Mouse (Mus musculus) embryo, embryonic 11.5 days (tissue): ENCODE measurements around the gene Gm49368.
A peak's percentile ranks its signal among the peaks of the same experiment; 100 is the strongest.
"Not testable (repeated sequence)": the region's sequence is repeated elsewhere in the genome, so short reads cannot be mapped to it uniquely, and the experiment has no call there.

ENCODE experiments used
- DNase-seq: peaks from one replicate; pipeline ENCODE4 v3.0.0-alpha.2; 2012; ENCODE audit warnings: low read depth, low spot score

The Gm49368 gene

GRCm38 (mm10) chr7:128062456-128062855 is at the start of gene Gm49368, which contains the start of gene Itgam:
Gene Gm49368 (plus strand): TSS chr7:128062683.
Gene Itgam (plus strand): TSS chr7:128062640.
- no peak for DNase-seq

DNA sequence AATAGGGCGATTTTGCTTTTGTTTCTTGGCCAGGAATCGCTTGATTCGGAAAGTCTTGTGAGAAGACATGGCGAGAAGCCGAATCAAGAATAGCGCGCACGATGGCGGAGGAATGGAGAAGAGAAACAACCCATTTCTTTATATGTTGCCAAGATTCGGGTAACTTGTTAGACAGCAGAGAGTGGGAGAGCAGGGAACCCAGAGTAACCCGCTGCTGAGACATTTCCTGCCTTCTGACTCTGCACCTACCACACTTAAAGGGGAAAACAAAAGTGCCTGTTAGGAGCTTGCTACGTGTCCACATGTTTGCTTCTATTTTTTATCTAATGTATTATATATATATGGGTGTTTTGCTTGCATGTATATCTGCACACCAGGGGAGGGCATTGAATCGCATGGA is 49.4 kb upstream of the Gm49368 start:
- no peak for DNase-seq

GRCm38 (mm10) chr7:128016134-128016533 is 46.3 kb upstream of the Gm49368 start:
- DNase-seq, result not testable (repeated sequence)

DNA sequence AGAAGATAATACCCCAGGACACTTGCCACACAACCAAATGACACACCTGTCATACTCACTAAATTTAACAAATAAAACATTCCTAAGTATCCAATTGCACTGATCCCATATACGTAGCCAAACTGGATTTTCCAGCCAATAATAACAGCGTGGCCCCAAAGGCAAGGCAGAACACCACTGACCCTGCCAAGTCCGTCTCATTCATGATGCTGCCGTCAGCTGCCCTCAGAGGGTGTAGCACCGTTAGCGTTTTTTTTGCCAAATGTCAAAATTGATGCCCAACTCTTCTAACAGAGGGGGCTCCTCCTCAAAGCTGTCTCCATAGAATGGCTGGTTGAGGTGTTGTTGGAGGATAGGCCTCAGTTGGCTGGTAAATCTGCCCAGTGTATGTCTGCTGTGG is 45.8 kb upstream of the Gm49368 start:
- DNase-seq, result no peak

DNA sequence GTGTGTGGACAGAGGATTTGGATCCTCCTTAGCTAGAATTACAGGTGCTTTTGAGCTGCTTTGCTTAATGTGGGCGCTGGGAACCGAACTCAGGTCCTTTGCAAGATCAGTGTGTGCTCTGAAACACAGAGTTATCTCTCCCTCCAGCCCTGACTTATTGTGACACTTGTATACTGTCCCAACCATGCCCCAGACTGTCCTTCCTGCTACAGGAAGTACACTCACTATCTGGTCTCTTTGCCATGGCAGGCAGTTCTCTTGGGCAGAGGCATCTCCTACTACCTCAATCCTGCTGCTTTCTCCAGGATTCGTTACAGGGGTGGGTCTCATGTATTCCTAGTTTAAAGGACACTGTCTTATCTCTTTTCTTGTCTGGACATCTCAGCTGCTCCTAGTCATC is 44.2 kb upstream of the Gm49368 start:
- DNase-seq, result no peak

- no peak for DNase-seq
Measured at GRCm38 (mm10) chr7:128019187-128019586, 43.3 kb upstream of the Gm49368 start.

DNA sequence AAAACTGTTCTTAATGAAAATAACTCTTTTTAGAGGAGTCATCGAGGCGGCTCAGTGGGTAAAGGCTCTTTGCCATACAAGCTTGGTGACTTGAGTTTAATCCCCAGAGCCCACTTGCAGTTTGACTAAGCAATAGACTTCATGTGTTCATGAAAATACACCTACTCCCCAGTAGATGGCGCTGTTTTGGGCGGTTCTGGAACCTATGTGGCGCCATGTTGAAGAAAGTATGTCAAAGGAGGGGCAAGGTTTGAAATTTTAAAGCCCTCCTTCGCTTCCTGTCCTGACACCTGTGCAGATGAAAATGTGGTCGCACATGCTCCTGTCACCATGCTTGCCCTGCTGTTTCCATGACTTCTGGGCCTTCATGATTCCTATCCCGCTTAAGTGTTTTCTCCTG is 39.5 kb upstream of the Gm49368 start:
- DNase-seq, result no peak

GRCm38 (mm10) chr7:128023565-128023964 is 38.9 kb upstream of the Gm49368 start:
- DNase-seq, result no peak

DNA sequence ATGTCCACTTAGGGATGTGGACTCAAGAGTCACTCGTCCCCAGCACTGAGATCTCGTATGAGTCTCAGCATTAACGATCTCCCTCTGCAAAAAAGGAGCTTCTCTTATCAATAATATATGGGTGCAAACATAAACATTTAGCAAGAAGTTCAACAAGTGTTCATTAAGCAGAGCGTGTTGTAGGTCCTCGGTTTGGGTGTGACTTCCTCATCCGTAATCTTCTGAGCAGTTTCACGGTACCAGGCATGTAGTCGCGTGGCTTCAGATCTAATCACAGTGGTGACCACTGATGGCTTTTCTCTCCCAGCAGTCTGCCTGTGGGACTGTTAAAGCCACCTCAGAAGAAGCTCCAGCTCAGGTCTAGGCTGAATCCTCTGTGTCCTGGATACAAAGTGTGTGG is 38.1 kb upstream of the Gm49368 start:
- DNase-seq, result no peak

- DNase-seq, result no peak
Measured at GRCm38 (mm10) chr7:128024932-128025331, 37.6 kb upstream of the Gm49368 start.

GRCm38 (mm10) chr7:128025381-128025780 is 37.1 kb upstream of the Gm49368 start:
- no peak for DNase-seq

- peak; percentile 22 for DNase-seq
Measured at GRCm38 (mm10) chr7:128031403-128031976, 31.0 kb upstream of the Gm49368 start.

- no peak for DNase-seq
Measured at GRCm38 (mm10) chr7:128032290-128032988, 30.0 kb upstream of the Gm49368 start.

DNA sequence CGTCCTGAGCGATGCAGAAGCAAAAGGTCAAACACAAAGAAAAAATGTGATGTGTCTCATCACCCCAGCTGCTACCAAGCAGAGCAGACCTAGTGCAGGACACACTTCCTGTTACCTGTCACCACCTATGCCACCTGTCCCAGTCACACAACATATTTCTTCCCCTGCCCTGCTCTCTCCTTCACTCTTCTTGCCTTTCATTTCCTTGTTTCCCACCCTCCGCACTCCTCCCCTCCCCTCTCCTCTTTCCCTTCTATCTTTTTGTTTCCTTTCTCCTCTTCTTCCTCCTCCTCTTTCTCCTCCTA is 29.5 kb upstream of the Gm49368 start:
- DNase-seq, result no peak

GRCm38 (mm10) chr7:128033616-128034015 is 28.9 kb upstream of the Gm49368 start:
- no peak for DNase-seq

- not testable (repeated sequence) for DNase-seq
Measured at GRCm38 (mm10) chr7:128042161-128042820, 20.2 kb upstream of the Gm49368 start.

DNA sequence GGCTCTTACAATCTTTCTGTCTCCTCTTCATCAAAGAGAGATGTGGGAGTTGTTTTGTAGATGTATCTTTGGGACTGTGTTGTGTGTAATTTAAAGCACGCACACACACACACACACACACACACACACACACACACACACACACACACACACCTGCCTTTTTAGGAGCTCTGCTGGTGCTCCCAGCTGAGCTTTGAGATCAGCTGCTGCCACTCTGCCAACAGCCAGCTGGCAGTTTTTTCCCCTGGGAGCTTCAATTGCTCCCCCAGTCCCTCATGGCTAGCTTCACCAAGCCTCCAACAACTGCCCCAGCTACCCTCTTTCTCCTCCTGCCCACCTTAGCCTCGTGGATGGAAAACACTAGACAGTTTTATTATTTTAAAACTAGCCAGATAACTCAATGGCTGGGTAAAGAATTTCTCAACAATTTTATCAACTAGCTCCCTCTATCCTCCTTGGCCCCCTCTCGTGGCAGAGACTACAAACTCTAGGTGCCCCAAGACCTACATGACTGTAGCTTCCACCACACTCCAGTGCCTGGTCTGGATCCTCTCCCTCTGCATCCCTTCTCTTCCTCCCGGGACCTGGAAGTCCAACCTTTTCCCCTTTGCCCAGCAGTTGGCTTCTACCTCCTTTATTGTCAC is 18.2 kb upstream of the Gm49368 start:
- DNase-seq, result no peak

DNA sequence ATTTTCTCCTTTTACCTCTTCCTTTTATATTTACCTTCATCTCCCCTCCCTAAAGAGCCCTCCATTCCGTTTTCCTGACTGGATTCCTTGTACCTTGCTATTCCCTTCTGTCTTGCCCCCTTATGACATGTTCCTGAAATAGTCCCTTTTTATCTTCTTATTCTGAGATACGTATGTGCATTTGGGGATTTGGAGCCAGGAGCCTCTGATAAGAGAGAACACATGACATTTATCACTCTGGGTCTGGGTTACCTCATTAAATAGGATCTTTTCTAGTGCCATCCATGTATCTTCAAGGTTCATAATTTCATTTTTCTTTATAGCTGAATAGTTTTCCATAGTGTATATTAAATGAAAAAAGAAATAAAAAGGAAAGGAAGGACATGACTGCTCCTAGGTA is 16.8 kb upstream of the Gm49368 start:
- no peak for DNase-seq

DNA sequence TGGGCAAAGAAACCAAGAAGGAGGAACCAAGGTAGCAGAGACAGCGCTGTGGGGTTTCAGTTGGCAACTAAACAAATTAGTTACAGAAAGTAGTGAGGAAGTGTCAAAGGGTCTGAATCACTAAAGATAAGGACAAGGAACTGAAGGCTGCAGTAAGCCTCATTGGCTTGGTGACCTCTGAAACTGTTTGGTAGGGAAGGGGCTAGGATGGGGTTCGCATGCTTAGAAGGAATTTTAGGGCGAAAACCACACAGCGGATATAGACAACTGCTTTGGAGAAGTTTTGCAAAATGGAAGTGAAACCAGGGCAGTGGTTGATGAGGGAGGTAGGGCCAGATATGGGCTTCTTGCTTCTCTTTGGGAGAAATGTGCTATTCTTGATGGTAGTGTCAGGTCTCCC is 13.7 kb upstream of the Gm49368 start:
- no peak for DNase-seq

GRCm38 (mm10) chr7:128049254-128049653 is 13.2 kb upstream of the Gm49368 start:
- DNase-seq, result no peak

DNA sequence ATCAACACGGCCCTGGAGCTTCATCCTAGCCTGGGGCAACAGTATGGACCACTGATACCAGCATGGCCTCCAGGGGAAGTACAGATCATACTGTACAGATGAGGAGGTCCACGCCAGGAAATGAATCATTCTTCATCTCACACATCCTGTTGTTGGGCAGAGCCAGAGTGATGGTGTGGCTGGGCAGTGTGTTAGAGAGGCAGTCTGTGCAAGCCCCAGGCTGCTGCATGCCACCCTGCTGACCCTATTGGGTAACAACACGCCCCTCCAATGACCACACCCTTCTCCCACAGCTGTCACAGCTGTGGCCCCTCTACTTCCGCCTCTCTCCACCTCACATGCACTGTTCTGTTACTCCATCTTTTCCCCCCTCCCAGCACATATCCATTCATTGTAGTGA is 11.7 kb upstream of the Gm49368 start:
- no peak for DNase-seq

DNA sequence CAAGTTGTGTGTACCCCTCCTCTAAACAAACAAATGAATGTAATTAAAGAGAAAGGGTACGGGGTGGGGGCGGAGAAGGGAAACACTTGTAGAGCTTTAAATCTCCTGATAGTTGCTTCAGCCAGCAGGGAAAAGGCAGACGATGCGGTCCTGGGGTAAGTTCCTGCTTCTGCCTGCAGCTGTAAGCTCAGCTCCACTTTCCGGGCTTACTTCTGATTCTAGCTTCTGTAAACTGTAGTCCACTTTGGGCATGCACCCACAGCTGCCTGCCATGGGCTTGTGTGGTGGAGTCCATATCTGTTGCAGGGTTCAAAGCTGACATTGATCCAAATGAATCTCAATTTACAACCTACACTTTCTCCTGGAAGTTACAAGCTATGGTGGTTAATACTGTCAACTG is 9.4 kb upstream of the Gm49368 start:
- no peak for DNase-seq
